Mouse (Mus musculus): ENCODE measurements around the gene Rab14.

The Rab14 gene

GRCm38 (mm10) chr2:35153844-35154554 lies 46.9 kb downstream of the Rab14 start:
- no peak for DNase-seq (ENCODE audit: low spot score)

DNA sequence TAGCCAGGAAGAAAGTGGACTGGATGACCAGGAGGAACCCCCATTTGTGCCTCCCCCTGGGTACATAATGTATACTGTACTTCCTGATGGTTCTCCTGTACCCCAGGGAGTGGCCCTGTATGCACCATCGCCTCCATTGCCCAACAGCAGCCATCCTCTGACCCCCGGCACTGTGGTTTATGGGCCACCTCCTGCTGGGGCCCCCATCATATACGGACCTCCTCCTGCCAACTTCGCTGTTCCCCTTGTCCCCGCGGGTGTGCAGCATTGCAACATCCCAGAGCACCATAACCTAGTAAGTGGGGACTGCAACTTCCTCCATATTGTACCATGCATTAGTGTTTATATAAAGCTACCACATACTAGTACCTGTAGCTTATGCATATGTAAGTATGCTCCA lies 47.7 kb downstream of the Rab14 start:
- no peak for DNase-seq (ENCODE audit: low spot score)

- no peak for DNase-seq (ENCODE audit: low spot score)
Measured at GRCm38 (mm10) chr2:35151303-35151882, 49.5 kb downstream of the Rab14 start.

- DNase-seq (ENCODE audit: low spot score): no peak
Measured at GRCm38 (mm10) chr2:35148806-35149205, 52.1 kb downstream of the Rab14 start.

GRCm38 (mm10) chr2:35141673-35142072 lies 59.2 kb downstream of the Rab14 start:
- no peak for DNase-seq (ENCODE audit: low spot score)

- DNase-seq (ENCODE audit: low spot score): peak; percentile 65
Measured at GRCm38 (mm10) chr2:35138576-35138975, 62.3 kb downstream of the Rab14 start.

- DNase-seq (ENCODE audit: low spot score): no peak
Measured at GRCm38 (mm10) chr2:35133891-35134290, 67.0 kb downstream of the Rab14 start.

GRCm38 (mm10) chr2:35132662-35133055 lies 68.3 kb downstream of the Rab14 start:
- DNase-seq (ENCODE audit: low spot score): peak; percentile 20

DNA sequence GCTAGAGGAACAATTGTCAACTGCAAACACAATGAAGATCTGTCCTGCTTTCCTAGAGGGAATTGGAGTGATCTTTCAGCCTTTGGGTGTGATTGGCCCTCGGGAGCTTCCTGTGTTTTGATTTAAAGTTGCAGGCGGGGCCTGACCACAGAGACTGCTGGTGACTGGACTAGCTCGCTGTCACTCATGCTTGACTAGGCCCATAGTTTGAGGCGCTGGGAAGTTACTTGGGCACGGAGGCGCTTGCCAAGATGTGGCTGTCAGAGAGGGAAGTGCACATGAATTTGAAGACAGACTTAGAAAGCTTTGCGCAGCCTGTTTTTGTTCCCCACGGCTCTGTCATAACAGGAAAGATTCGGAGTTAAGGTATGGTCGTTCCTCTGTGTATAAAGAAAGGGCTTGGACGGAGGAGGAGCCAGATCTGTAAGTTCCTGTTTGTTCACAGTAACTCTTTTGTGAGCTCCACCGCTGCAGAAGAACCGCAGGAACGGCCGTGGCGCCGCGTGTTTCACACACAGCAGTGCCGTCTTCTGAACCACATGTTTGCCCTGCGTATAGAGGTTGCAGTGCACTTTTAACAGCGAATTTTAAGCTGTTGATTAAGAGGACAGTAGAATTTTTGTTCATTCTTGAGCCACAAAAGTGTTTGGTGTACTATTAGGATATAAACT lies 68.8 kb downstream of the Rab14 start:
- peak; percentile 99 for DNase-seq (ENCODE audit: low spot score)

DNA sequence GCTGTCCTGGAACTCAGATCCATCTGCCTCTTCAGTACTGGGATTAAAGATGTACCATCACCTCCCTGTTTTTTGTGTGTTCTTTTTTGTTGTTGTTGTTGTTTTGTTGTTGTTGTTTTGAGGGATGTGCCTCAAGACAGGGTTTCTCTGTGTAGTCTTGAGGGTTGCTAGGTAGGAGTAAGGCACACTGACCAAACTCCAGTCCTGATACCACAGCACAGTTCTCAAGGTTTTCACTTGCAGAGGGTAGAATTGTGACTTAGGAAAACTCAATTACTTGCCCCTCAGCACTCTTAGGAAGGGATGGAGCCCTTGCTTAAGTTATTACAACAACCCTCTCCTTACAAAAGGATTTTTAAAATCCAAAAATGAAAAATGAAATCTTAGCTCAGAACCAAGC lies 69.4 kb downstream of the Rab14 start:
- no peak for DNase-seq (ENCODE audit: low spot score)
